Mouse (Mus musculus): Measurements from ENCODE around the gene Lactb.

Gene Lactb

GRCm38 (mm10) chr9:66977982-66978381 lies 2.7 kb upstream of the Lactb start:
- DNase-seq: peak; percentile 27 to 40

- no peak for DNase-seq
Observed at GRCm38 (mm10) chr9:66977121-66977520, 1.8 kb upstream of the Lactb start.

GRCm38 (mm10) chr9:66974721-66975225 lies 511 bp downstream of the Lactb start:
- peak; percentile 88 to 90 for DNase-seq

- DNase-seq: no peak
Observed at GRCm38 (mm10) chr9:66971116-66971515, 4.2 kb downstream of the Lactb start.

GRCm38 (mm10) chr9:66967492-66967891 lies 7.8 kb downstream of the Lactb start:
- DNase-seq: no peak

DNA sequence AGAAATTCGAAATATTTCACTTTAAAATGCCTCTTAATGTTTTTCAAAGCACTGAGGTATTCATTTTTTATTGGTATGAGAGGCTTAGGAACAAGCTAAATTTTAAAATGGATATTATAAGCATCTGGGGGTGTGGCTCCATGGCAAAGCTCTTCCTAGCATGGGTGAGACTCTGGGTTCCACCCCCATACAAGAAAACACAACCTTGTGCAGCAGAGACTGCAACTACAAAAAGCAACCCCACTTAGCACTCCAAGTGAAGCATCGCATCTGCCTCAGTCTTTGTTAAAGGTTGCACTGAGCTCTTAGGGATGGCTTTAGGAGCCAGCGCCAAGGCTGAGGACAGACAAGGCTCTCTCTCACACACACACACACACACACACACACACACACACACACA lies 13.8 kb downstream of the Lactb start:
- no peak for DNase-seq

DNA sequence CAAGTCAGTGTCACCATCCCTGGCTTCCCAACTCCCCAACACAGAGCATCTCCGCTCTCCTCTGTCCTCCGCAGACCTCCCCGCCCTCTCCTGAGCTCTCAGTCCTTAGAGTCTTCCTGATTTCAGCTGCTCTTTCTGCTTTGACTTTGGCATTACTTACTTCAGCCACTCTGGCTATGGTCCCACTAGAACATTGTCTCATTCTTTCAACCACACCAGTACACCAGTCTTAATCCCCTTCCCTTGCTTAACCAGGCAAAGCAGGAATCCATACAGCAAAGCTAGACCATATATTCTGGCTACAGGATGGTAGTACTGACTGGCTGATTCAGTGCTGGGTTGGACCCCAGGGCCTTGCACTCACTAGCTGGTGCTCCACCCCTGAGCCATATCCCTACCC lies 17.8 kb downstream of the Lactb start:
- no peak for DNase-seq

- no peak for DNase-seq
Observed at GRCm38 (mm10) chr9:66952886-66953285, 22.4 kb downstream of the Lactb start.

- DNase-seq: no peak
Observed at GRCm38 (mm10) chr9:66952321-66952720, 23.0 kb downstream of the Lactb start.

DNA sequence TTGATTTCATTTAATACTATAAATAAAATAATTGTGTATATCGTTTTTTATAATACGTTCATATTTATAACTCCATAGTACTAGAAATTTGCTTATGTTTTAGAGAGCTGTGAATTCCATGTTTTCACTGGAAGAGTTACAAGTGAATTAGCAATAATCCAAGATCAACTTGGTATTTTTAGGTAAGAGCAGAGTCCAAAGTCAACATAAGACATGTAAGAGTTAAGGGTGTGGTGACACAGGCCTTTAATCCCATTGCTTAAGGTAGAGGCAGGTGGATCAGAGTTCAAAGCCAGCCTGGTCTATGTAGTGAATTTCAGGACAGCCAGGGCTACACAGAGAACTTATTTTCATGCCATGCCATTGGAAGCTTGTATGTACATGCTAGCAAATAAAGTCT lies 26.7 kb downstream of the Lactb start:
- no peak for DNase-seq

- peak; percentile 96 to 98 for DNase-seq
Observed at GRCm38 (mm10) chr9:66945647-66946641, 29.3 kb downstream of the Lactb start, which contains the start of gene Rps27l. Gene Rps27l (plus strand): TSS chr9:66946086.

- no peak for DNase-seq
Observed at GRCm38 (mm10) chr9:66945161-66945560, 30.1 kb downstream of the Lactb start.

- DNase-seq: peak; percentile 73 to 86
Observed at GRCm38 (mm10) chr9:66938836-66939235, 36.4 kb downstream of the Lactb start.

GRCm38 (mm10) chr9:66937507-66937906 lies 37.8 kb downstream of the Lactb start:
- peak; percentile 57 to 62 for DNase-seq

DNA sequence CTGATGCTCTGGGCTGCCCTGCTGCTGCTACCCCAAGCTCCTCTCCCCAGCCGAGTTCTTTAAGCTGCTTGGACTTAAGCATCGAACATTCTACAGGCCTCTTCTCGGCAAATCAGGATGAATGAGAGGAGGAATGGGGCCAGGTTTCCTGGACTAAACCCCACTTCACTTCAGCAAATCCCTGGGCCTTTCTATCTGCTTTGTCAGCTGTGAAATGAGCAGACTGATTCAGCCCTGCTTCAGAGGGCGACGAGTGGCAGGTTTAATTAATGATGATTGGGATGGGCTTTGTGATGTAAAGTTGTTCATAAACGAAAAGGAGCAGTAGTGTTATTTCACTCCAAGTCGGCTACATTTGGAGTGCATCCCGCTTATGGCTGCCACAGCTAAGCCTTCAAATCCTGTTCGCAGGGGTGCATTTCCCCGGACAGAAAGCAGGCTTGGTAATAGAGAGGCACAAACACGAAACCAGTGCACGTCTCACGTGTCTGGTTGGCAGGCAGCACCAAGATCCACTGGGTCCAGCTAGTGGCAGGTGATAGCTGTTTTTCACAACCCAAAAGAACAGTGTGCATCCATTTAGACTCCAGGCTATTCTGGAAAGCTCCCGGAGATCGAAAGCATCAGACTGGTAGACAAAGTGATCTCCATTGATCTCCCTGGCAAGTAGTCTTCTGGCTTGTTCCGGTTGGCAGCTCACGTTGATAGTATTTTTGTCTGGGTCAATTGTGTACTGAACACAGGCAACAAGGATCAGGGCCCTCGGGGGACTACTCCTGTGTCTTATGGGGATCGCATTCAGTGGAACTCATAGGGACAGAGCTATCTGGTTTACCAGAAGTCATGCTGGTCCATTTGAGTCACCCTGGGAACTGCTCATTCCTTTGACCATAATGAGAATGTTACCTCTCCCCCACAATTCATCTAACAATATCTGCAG lies 41.1 kb downstream of the Lactb start:
- DNase-seq: peak; percentile 32 to 41

DNA sequence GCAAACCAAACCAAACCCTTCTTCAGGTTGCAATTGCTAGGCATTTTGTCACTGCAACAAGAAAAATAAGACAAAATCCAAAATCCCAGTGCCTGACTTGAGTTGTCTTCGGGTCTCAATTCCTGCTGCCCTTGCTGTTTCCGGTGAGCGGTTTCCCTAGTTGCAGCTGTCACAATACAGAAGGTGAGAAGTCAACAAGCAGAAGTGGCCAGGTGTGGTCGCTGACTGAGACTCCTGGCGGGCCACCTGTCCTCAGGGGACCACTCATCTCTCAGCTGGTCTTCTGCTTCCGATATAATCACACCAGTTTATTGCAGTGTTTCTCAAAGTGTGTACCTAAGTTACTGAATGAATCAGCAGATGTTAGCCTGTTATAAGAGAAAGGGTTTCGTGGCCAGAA lies 44.9 kb downstream of the Lactb start:
- no peak for DNase-seq

DNA sequence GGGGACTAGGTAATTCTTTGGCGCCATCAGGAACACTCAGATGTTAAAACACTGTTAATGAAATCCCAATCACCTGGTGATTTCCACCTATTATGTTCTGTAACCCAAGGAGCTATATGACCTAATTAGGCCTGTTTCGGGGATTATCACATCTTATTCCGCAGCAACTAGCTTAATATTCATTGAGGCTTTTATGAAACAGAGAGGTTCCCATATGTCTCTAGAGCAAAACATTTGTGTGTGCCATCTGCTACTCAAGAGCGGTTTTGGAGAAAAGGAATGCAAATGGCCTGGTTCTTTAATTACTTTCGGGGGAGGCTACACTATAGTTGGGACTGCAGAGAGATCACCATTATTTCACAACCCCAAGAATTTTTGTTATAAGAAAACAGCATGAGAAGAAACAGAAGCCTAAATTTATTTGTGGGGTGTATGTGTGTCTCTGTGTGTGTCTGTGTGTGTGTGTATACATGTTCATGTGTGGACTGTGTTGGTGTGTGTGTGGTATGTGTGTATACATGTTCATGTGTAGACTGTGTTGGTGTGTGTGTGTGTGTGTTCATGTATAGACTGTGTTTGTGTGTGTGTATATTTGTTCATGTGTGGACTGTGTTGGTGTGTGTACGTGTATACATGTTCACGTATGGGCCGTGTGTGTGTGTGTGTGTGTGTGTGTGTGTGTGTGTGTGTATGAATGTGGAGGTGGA lies 47.4 kb downstream of the Lactb start:
- DNase-seq: no peak

DNA sequence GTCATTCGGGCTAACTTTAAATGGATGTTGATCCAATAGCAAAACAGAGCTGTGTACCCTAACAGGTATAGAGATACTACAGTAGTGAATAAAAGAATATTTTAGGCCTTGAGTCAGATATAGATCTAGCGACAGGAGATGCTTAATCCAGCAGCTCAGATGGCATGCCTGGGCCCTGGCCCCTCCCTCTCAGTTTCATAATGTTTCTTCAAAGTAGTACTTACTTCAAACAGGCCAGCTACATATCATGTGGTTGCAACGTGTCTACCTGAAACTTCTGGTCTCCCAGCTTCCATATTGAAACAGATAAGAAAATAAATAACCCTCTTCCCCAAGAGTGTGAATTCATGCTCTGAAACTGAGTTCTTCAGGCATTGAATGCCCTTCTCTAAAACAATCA lies 49.4 kb downstream of the Lactb start:
- DNase-seq: no peak

GRCm38 (mm10) chr9:66922076-66922475 lies 53.2 kb downstream of the Lactb start:
- peak; percentile 34 to 43 for DNase-seq

DNA sequence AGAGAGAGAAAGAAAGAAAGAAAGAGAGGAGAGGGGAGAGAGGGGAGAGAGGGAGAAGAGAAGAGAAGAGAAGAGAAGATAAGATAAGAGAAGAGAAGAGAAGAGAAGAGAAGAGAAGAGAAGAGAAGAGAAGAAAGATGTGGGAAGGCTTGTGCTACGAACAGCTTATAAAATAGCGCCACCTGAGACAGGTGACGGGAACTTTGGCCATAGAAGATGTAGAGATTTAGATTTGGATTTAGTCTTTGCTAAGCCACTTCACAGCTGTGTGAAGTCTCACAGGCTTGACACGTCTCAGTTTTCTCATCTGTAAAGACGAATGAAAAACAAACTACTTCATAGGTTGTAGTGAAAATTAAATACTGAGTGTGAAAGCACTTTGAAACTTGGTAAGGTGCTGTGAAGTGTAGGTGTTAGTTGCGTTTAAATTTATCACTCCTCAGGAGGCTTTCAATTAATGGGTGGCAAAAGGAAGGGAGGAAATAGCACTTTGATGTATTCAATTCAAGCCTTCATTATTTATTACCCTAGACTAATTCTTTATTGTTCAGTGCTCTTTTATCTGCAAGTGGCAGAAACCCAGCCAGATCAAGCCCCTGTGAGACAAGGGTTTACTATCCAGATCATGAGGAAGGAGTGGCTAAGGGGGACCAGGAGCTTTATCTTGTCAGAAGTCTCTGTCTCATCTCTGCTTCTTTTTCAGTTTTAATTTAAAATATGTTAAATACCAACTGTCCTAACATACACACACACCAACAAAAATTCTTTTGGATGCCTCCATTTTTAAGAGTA lies 54.6 kb downstream of the Lactb start:
- DNase-seq: no peak

- peak; percentile 37 to 47 for DNase-seq
Observed at GRCm38 (mm10) chr9:66919981-66920380, 55.3 kb downstream of the Lactb start.
